8 mouse cellular contexts compared by ENCODE assay signal in genomic region chr5:4756001-4756681, GRCm38 (mm10). TPM values are rescaled to one million over a fixed set of nuclear protein-coding genes. Genes with fewer than 3 reads are reported as not detected.
DNase-seq lines count a peak whose midpoint lies in the region; ATAC-seq and TF ChIP-seq lines count a peak whose summit lies in the region.

No protein-coding gene starts in this region.

- peak; percentile 18 to 26 for DNase-seq in left cerebral cortex, adult 2 months (ENCODE audit: extremely low spot score in 1 of 2, low spot score in 2 of 2)
- no peak for DNase-seq in left cerebral cortex, adult 11 months (ENCODE audit: low spot score)
- DNase-seq in embryonic facial prominence, embryonic 11.5 days (ENCODE audit: low spot score): peak; percentile 26
- DNase-seq in kidney, postnatal 10 days: peak; percentile 70
- peak; percentile 43 for DNase-seq in lung, adult 2 months
- DNase-seq in right cerebral cortex, adult 18-20 months: peak; percentile 10
- DNase-seq in T-cell, adult 2 months (ENCODE audit: low spot score): no peak

- H3K9me3 ChIP-seq in embryonic facial prominence, embryonic 11.5 days (replicated peaks; ENCODE audit: control insufficient read depth, low read length): no peaks in the 10 kb centered on the region
- no peaks in the 10 kb centered on the region for H3K9me3 ChIP-seq in heart, embryonic 14.5 days (ENCODE audit: control insufficient read depth, low read length)

- H3K9ac ChIP-seq in embryonic facial prominence, embryonic 11.5 days (replicated peaks; ENCODE audit: low read length): peak overlapping the region; percentile 96
- H3K9ac ChIP-seq in heart, embryonic 14.5 days (ENCODE audit: low read length): peak overlapping the region; percentile 99

- no peaks in the 10 kb centered on the region; the same call in 1 of the 2 replicates for H3K4me1 ChIP-seq in embryonic facial prominence, embryonic 11.5 days (ENCODE audit: control insufficient read depth, insufficient read depth, low read length)
- peaks cover 10 to 27% of the 10 kb centered on the region in 2 experiments; a peak in 3 of 4 replicates for H3K4me1 ChIP-seq in heart, embryonic 14.5 days (ENCODE audit: control insufficient read depth in 2 of 2, insufficient read depth in 2 of 2, low read length in 2 of 2)
- peaks cover 2% of the 10 kb centered on the region; the same call in 1 of the 2 replicates for H3K4me1 ChIP-seq in lung, adult 2 months (ENCODE audit: control insufficient read depth, insufficient read depth, low read length)

- peak overlapping the region; percentile 86 for H3K4me3 ChIP-seq in left cerebral cortex, adult 2 months
- H3K4me3 ChIP-seq in embryonic facial prominence, embryonic 11.5 days (ENCODE audit: low read depth, low read length): peak overlapping the region; percentile 93
- H3K4me3 ChIP-seq in heart, embryonic 14.5 days (ENCODE audit: control insufficient read depth in 1 of 2, insufficient read depth in 1 of 2, low read depth in 1 of 2, low read length in 2 of 2): peak overlapping the region; percentile 85 to 96
- H3K4me3 ChIP-seq in lung, adult 2 months (replicated peaks; ENCODE audit: extremely low read depth, low read depth, low read length): peak overlapping the region; percentile 78

- ATAC-seq in embryonic facial prominence, embryonic 11.5 days (replicated peaks; ENCODE audit: insufficient number of reproducible peaks, low FRiP score, low TSS enrichment, low read depth): no peak
- no peak for ATAC-seq in heart, embryonic 14.5 days (ENCODE audit: insufficient number of reproducible peaks, insufficient read depth, low FRiP score, low read depth)

- no peak for TF ChIP-seq POLR2A in lung, adult 2 months (IDR thresholded peaks at IDR 0.05; ENCODE audit: borderline replicate concordance, extremely low read depth, low read depth, low read length)

- intact Hi-C loops in left cerebral cortex, adult 2 months (cut with DNase I): loop anchor here (5.0 kb wide), 3 partner anchors 111 to 259 kb away; no protein-coding TSS in a partner anchor

- no peaks in the 10 kb centered on the region for H3K27me3 ChIP-seq in embryonic facial prominence, embryonic 11.5 days (ENCODE audit: control insufficient read depth, insufficient read depth, low read length)
- H3K27me3 ChIP-seq in heart, embryonic 14.5 days (ENCODE audit: control insufficient read depth, insufficient read depth, low read length): no peaks in the 10 kb centered on the region

- H3K27ac ChIP-seq in left cerebral cortex, adult 2 months: no peak overlapping the region
- H3K27ac ChIP-seq in embryonic facial prominence, embryonic 11.5 days (replicated peaks; ENCODE audit: low read depth, low read length): peak overlapping the region; percentile 98; the same call in 1 of the 2 replicates
- H3K27ac ChIP-seq in heart, embryonic 14.5 days (replicated peaks in 1 of 2; ENCODE audit: control insufficient read depth in 1 of 2, insufficient read depth in 1 of 2, low read depth in 2 of 2, low read length in 2 of 2): peak overlapping the region; percentile 97 to 98

- peak overlapping the region; percentile 95 for H3K4me2 ChIP-seq in embryonic facial prominence, embryonic 11.5 days (ENCODE audit: low read depth, low read length)
- peak overlapping the region; percentile 95 for H3K4me2 ChIP-seq in heart, embryonic 14.5 days (ENCODE audit: low read length)

- TF ChIP-seq CTCF in left cerebral cortex, adult 2 months (IDR thresholded peaks at IDR 0.05): no peak
- no peak for TF ChIP-seq CTCF in lung, adult 2 months (IDR thresholded peaks at IDR 0.05; ENCODE audit: insufficient read depth, low read length)

- 3% methylated on average over 43 of the region's 43 CpGs for WGBS in embryonic facial prominence, embryonic 11.5 days
- 3% methylated on average over 43 of the region's 43 CpGs for WGBS in heart, embryonic 14.5 days
- 9% methylated on average over 43 of the region's 43 CpGs for WGBS in lung, adult 2 months

- no peaks in the 10 kb centered on the region for H3K36me3 ChIP-seq in embryonic facial prominence, embryonic 11.5 days (replicated peaks; ENCODE audit: control insufficient read depth, insufficient read depth, low read depth, low read length)
- peaks cover 9% of the 10 kb centered on the region; the same call in 1 of the 2 replicates for H3K36me3 ChIP-seq in heart, embryonic 14.5 days (ENCODE audit: control insufficient read depth, insufficient read depth, low read length)

RNA-seq across cellular contexts. Expression of gene Fzd1, which starts 1.7 kb away (rescaled TPM):
- 10 to 100 TPM; 13.6 to 15.6 TPM for total RNA-seq in left cerebral cortex, adult 2 months (2021)
- polyA plus RNA-seq in embryonic facial prominence, embryonic 11.5 days (2014; fragmentation: Nextera tagmentation; extraction: Ambion mirVana): 29.0 and 30.6 TPM in 2 replicates
- 18.7 and 20.7 TPM in 2 replicates for polyA plus RNA-seq in heart, embryonic 14.5 days (2014; fragmentation: Nextera tagmentation; extraction: Ambion mirVana)
- 54.6 and 63.6 TPM in 2 replicates for polyA plus RNA-seq in lung, adult 2 months (2012; rRNA removed)

Comparison
In these comparisons a context has a peak if more than half of its experiments do, and no peak if none do; other contexts are left out.
1. DNase-seq: peak in left cerebral cortex, adult 2 months (2 of 2), embryonic facial prominence, embryonic 11.5 days (single experiment), kidney, postnatal 10 days (single experiment), lung, adult 2 months (single experiment) and right cerebral cortex, adult 18-20 months (single experiment); none in left cerebral cortex, adult 11 months (single experiment) and T-cell, adult 2 months (single experiment).
2. Peak in every context shown above with its lines, with median percentiles within 50 percentile points of each other: H3K4me3 ChIP-seq.